Mouse (Mus musculus): ENCODE measurements around the gene Adgra3. TPM values are rescaled to one million over a fixed set of nuclear protein-coding genes. Genes with fewer than 3 reads are reported as not detected.

Adgra3 gene
- 34.2 and 38.7 TPM in 2 replicates for polyA plus RNA-seq (2016; fragmentation: Nextera tagmentation; extraction: Ambion mirVana)

GRCm38 (mm10) chr5:50058421-50059286, at the start of gene Adgra3:
Adgra3 (minus strand) TSS chr5:50059006.
- Histone ChIP-seq H3K27me3 (ENCODE audit: insufficient read depth, poor library complexity, severe bottlenecking) (no peaks in the 10 kb centered on the region), H3K9me3 (no peaks in the 10 kb centered on the region), H3K4me1 (replicated peaks) (peaks cover 38% of the 10 kb centered on the region), H3K36me3 (0 out of 2 replicates have a peak, but pooled peaks cover 4% of the 10 kb centered on the region), H3K27ac (peak within 1 kb of the TSS; percentile 100), H3K4me3 (peak within 1 kb of the TSS; percentile 91)
- WGBS: under 1% methylated on average over 110 of the region's 113 CpGs
- peak; percentile 84 for DNase-seq (ENCODE audit: low spot score)

- Histone ChIP-seq H3K9me3 (no peaks in the 10 kb centered on the region), H3K4me1 (replicated peaks) (no peaks in the 10 kb centered on the region), H3K27ac (no peak overlapping the region), H3K4me3 (no peak overlapping the region), H3K27me3 (ENCODE audit: insufficient read depth, poor library complexity, severe bottlenecking) (no peaks in the 10 kb centered on the region), H3K36me3 (no peaks in the 10 kb centered on the region)
- WGBS: 59% methylated on average over 1 of the region's 1 CpGs
- DNase-seq (ENCODE audit: low spot score): no peak
Observed at GRCm38 (mm10) chr5:50083441-50083840, 24.6 kb upstream of the Adgra3 start.

GRCm38 (mm10) chr5:50074245-50074644, 15.4 kb upstream of the Adgra3 start:
- H3K27me3 ChIP-seq (ENCODE audit: insufficient read depth, poor library complexity, severe bottlenecking): no peaks in the 10 kb centered on the region
- H3K4me1 ChIP-seq (replicated peaks): no peaks in the 10 kb centered on the region
- H3K36me3 ChIP-seq: no peaks in the 10 kb centered on the region
- DNase-seq (ENCODE audit: low spot score): no peak
- no peak overlapping the region for H3K27ac ChIP-seq
- H3K9me3 ChIP-seq: peaks cover 4% of the 10 kb centered on the region; the same call in 1 of the 2 replicates
- H3K4me3 ChIP-seq: no peak overlapping the region

- peaks cover 5% of the 10 kb centered on the region; the same call in 1 of the 2 replicates for H3K4me1 ChIP-seq (replicated peaks)
- WGBS: 90% methylated on average over 3 of the region's 3 CpGs
- no peak overlapping the region for H3K4me3 ChIP-seq
- no peaks in the 10 kb centered on the region for H3K27me3 ChIP-seq (ENCODE audit: insufficient read depth, poor library complexity, severe bottlenecking)
- no peaks in the 10 kb centered on the region for H3K9me3 ChIP-seq
- no peak overlapping the region for H3K27ac ChIP-seq
- no peaks in the 10 kb centered on the region for H3K36me3 ChIP-seq
- no peak for DNase-seq (ENCODE audit: low spot score)
Observed at GRCm38 (mm10) chr5:50064236-50064635, 5.4 kb upstream of the Adgra3 start.

GRCm38 (mm10) chr5:50059586-50059985, 780 bp upstream of the Adgra3 start:
- Histone ChIP-seq H3K4me3 (peak overlapping the region; percentile 91; the same call in 1 of the 2 replicates), H3K4me1 (replicated peaks) (peaks cover 32% of the 10 kb centered on the region), H3K27me3 (ENCODE audit: insufficient read depth, poor library complexity, severe bottlenecking) (no peaks in the 10 kb centered on the region), H3K36me3 (no peaks in the 10 kb centered on the region), H3K9me3 (no peaks in the 10 kb centered on the region), H3K27ac (no peak overlapping the region)
- DNase-seq (ENCODE audit: low spot score): no peak
- WGBS: 88% methylated on average over 7 of the region's 7 CpGs

GRCm38 (mm10) chr5:50057612-50058420, 990 bp downstream of the Adgra3 start:
- peaks cover 43% of the 10 kb centered on the region for H3K4me1 ChIP-seq (replicated peaks)
- WGBS: 1% methylated on average over 26 of the region's 26 CpGs
- peak; percentile 31 for DNase-seq (ENCODE audit: low spot score)

GRCm38 (mm10) chr5:50052456-50052855, 6.3 kb downstream of the Adgra3 start:
- no peak overlapping the region for H3K4me3 ChIP-seq

More at GRCm38 (mm10) chr5:50057612-50058420, 990 bp downstream of the Adgra3 start:
- H3K9me3 ChIP-seq: no peaks in the 10 kb centered on the region
- peak overlapping the region; percentile 91 for H3K4me3 ChIP-seq
- H3K36me3 ChIP-seq: 0 out of 2 replicates have a peak, but pooled peaks cover 7% of the 10 kb centered on the region
- no peaks in the 10 kb centered on the region for H3K27me3 ChIP-seq (ENCODE audit: insufficient read depth, poor library complexity, severe bottlenecking)
- peak overlapping the region; percentile 100 for H3K27ac ChIP-seq

GRCm38 (mm10) chr5:50050668-50051425, 8.0 kb downstream of the Adgra3 start:
- peak; percentile 15 for DNase-seq (ENCODE audit: low spot score)
- no peaks in the 10 kb centered on the region for H3K9me3 ChIP-seq
- H3K4me3 ChIP-seq: no peak overlapping the region
- H3K27me3 ChIP-seq (ENCODE audit: insufficient read depth, poor library complexity, severe bottlenecking): no peaks in the 10 kb centered on the region
- 55% methylated on average over 21 of the region's 21 CpGs for WGBS
- H3K27ac ChIP-seq: peak overlapping the region; percentile 75
- peaks cover 55% of the 10 kb centered on the region for H3K4me1 ChIP-seq (replicated peaks)
- H3K36me3 ChIP-seq: peaks cover 28% of the 10 kb centered on the region

More at GRCm38 (mm10) chr5:50052456-50052855, 6.3 kb downstream of the Adgra3 start:
- Histone ChIP-seq H3K27ac (no peak overlapping the region), H3K36me3 (peaks cover 25% of the 10 kb centered on the region), H3K4me1 (replicated peaks) (peaks cover 72% of the 10 kb centered on the region), H3K27me3 (ENCODE audit: insufficient read depth, poor library complexity, severe bottlenecking) (no peaks in the 10 kb centered on the region), H3K9me3 (no peaks in the 10 kb centered on the region)
- DNase-seq (ENCODE audit: low spot score): no peak
- WGBS: 88% methylated on average over 4 of the region's 4 CpGs

GRCm38 (mm10) chr5:50050037-50050436, 8.8 kb downstream of the Adgra3 start:
- Histone ChIP-seq H3K4me1 (replicated peaks) (peaks cover 51% of the 10 kb centered on the region), H3K9me3 (no peaks in the 10 kb centered on the region), H3K27ac (peak overlapping the region; percentile 80)

GRCm38 (mm10) chr5:50049506-50049905, 9.3 kb downstream of the Adgra3 start:
- DNase-seq (ENCODE audit: low spot score): no peak
- Histone ChIP-seq H3K27ac (peak overlapping the region; percentile 80), H3K27me3 (ENCODE audit: insufficient read depth, poor library complexity, severe bottlenecking) (no peaks in the 10 kb centered on the region), H3K4me3 (no peak overlapping the region), H3K36me3 (peaks cover 28% of the 10 kb centered on the region), H3K4me1 (replicated peaks) (peaks cover 50% of the 10 kb centered on the region), H3K9me3 (no peaks in the 10 kb centered on the region)
- WGBS: 71% methylated on average over 8 of the region's 8 CpGs

More at GRCm38 (mm10) chr5:50050037-50050436, 8.8 kb downstream of the Adgra3 start:
- peaks cover 28% of the 10 kb centered on the region for H3K36me3 ChIP-seq
- DNase-seq (ENCODE audit: low spot score): no peak
- 47% methylated on average over 3 of the region's 3 CpGs for WGBS
- no peaks in the 10 kb centered on the region for H3K27me3 ChIP-seq (ENCODE audit: insufficient read depth, poor library complexity, severe bottlenecking)
- H3K4me3 ChIP-seq: no peak overlapping the region

GRCm38 (mm10) chr5:50048960-50049359, 9.8 kb downstream of the Adgra3 start:
- DNase-seq (ENCODE audit: low spot score): no peak
- H3K9me3 ChIP-seq: no peaks in the 10 kb centered on the region
- H3K36me3 ChIP-seq: peaks cover 26% of the 10 kb centered on the region
- WGBS: 85% methylated on average over 7 of the region's 7 CpGs
- no peak overlapping the region for H3K27ac ChIP-seq
- peaks cover 44% of the 10 kb centered on the region for H3K4me1 ChIP-seq (replicated peaks)
- H3K4me3 ChIP-seq: no peak overlapping the region
- H3K27me3 ChIP-seq (ENCODE audit: insufficient read depth, poor library complexity, severe bottlenecking): no peaks in the 10 kb centered on the region

GRCm38 (mm10) chr5:50048271-50048851, 10.4 kb downstream of the Adgra3 start:
- Histone ChIP-seq H3K9me3 (no peaks in the 10 kb centered on the region), H3K4me1 (replicated peaks) (peaks cover 44% of the 10 kb centered on the region), H3K4me3 (no peak overlapping the region), H3K27me3 (ENCODE audit: insufficient read depth, poor library complexity, severe bottlenecking) (no peaks in the 10 kb centered on the region), H3K36me3 (peaks cover 21% of the 10 kb centered on the region), H3K27ac (no peak overlapping the region; the same call in 1 of the 2 replicates)
- DNase-seq (ENCODE audit: low spot score): no peak
- WGBS: 73% methylated on average over 5 of the region's 5 CpGs

Measured in hindbrain, embryonic 10.5 days (tissue).